Mouse (Mus musculus): Measurements from ENCODE around the gene Cfap100. TPM values are rescaled to one million over a fixed set of nuclear protein-coding genes. Genes with fewer than 3 reads are reported as not detected.

Cfap100 gene
- total RNA-seq (2014; rRNA removed) (3.4 and 6.5 TPM in 2 replicates), polyA plus RNA-seq (2015; fragmentation: Nextera tagmentation; extraction: Ambion mirVana) (4.0 and 4.9 TPM in 2 replicates)

DNA sequence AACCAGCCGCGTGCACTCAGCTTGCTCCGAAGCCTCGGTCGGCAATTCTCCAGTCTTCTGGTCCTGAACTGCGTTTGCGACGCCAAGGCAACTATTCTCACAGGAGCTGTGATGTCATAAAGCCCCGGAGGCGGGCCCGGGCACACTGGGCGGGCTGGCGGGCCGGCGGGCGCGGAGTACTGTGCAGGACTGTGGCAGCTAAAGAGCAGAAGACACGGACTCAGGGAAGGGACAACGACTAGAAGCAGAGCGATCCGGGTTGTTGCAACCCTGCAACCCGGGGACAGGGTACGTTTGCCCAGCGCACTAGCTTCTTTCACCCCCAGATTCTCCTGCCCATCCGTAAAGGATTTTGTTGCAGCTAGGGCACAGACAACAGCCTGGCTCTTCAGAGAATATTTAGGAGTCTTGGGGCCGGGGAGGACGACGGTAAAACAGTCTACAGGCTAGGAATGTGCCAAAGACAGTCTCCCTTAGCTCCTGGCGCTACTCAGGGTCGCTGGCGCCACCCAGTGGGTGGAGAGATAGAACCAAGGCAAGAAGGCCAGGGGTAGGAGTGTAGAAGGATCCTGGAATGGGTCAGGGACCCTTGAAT lies at the start of gene Cfap100:
Gene Cfap100, minus strand, starts transcription at position 418 of the 595 bp plus-strand sequence.
- Histone ChIP-seq H3K4me3 (ENCODE audit: low read depth, low read length) (peak within 1 kb of the TSS; percentile 45), H3K4me2 (ENCODE audit: low read depth) (peak within 1 kb of the TSS; percentile 83), H3K9me3 (ENCODE audit: low read length) (no peaks in the 10 kb centered on the region), H3K9ac (peak within 1 kb of the TSS; percentile 63), H3K27me3 (ENCODE audit: insufficient read depth, low read length) (no peaks in the 10 kb centered on the region), H3K27ac (ENCODE audit: low read depth, low read length) (peak within 1 kb of the TSS; percentile 73), H3K36me3 (ENCODE audit: insufficient read depth) (no peaks in the 10 kb centered on the region), H3K4me1 (ENCODE audit: insufficient read depth) (peaks cover 7% of the 10 kb centered on the region; the same call in 1 of the 2 replicates)
- peak; percentile 72 for TF ChIP-seq CTCF (IDR thresholded peaks at IDR 0.05; ENCODE audit: low read depth)
- ATAC-seq (peak; percentile 94), DNase-seq (peak; percentile 79)
- 1% methylated on average over 31 of the region's 31 CpGs for WGBS

GRCm38 (mm10) chr6:90476941-90477518 lies 48.4 kb upstream of the Cfap100 start:
- H3K27me3 ChIP-seq (ENCODE audit: insufficient read depth, low read length) = no peaks in the 10 kb centered on the region
- peak; percentile 27 for DNase-seq
- no peak overlapping the region for H3K4me2 ChIP-seq (ENCODE audit: low read depth)
- WGBS = 54% methylated on average over 14 of the region's 14 CpGs
- H3K9ac ChIP-seq = no peak overlapping the region
- no peak for TF ChIP-seq CTCF (IDR thresholded peaks at IDR 0.05; ENCODE audit: low read depth)
- peak; percentile 85 for ATAC-seq
- H3K4me1 ChIP-seq (ENCODE audit: insufficient read depth) = no peaks in the 10 kb centered on the region
- H3K27ac ChIP-seq (ENCODE audit: low read depth, low read length) = no peak overlapping the region
- no peaks in the 10 kb centered on the region for H3K9me3 ChIP-seq (ENCODE audit: low read length)
- no peak overlapping the region for H3K4me3 ChIP-seq (ENCODE audit: low read depth, low read length)
- H3K36me3 ChIP-seq (ENCODE audit: insufficient read depth) = no peaks in the 10 kb centered on the region

GRCm38 (mm10) chr6:90475854-90476212 lies 47.2 kb upstream of the Cfap100 start:
- TF ChIP-seq CTCF (IDR thresholded peaks at IDR 0.05; ENCODE audit: low read depth) = no peak
- Histone ChIP-seq H3K27ac (ENCODE audit: low read depth, low read length) (no peak overlapping the region), H3K27me3 (ENCODE audit: insufficient read depth, low read length) (no peaks in the 10 kb centered on the region), H3K36me3 (ENCODE audit: insufficient read depth) (no peaks in the 10 kb centered on the region), H3K4me2 (ENCODE audit: low read depth) (no peak overlapping the region), H3K9me3 (ENCODE audit: low read length) (no peaks in the 10 kb centered on the region), H3K4me1 (ENCODE audit: insufficient read depth) (no peaks in the 10 kb centered on the region), H3K9ac (no peak overlapping the region), H3K4me3 (ENCODE audit: low read depth, low read length) (no peak overlapping the region)
- DNase-seq = no peak
- WGBS = 77% methylated on average over 3 of the region's 3 CpGs
- no peak for ATAC-seq

DNA sequence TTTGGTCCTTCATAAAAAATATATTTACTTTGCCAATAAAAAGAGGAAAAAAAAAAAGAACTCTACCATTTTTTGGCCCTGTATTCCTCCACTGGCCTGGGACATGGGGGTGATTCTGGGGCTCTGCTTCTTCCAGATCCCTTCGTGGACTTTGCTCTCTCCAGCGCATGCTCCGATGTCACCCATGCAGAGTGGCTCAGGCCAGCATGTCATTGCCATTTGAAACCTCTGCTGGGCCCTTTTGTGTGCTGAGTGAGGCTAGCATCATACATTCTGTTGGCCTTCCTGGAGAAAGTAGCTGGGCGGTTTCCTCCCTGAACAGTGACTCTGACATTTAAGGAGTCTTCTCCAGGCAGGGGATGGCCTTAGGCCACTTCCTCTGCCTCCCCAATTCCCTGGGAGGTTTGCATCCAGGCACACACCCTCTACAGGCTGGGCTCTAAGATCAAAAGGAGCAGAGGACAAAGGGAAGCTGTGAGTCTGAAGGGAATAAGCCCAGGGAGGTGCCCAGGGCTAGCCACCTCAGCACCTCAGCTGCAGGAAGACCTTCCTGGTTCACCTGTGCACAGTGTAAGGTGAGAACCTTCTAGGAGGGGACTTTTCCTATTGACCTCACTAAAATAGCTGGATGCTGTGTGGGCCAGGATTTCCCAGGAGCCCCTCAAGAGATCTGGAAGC lies 46.7 kb upstream of the Cfap100 start:
- WGBS = 78% methylated on average over 4 of the region's 4 CpGs
- DNase-seq = no peak
- no peak overlapping the region for H3K9ac ChIP-seq
- no peak overlapping the region for H3K27ac ChIP-seq (ENCODE audit: low read depth, low read length)
- ATAC-seq = no peak
- no peaks in the 10 kb centered on the region for H3K36me3 ChIP-seq (ENCODE audit: insufficient read depth)
- TF ChIP-seq CTCF (IDR thresholded peaks at IDR 0.05; ENCODE audit: low read depth) = no peak
- H3K4me2 ChIP-seq (ENCODE audit: low read depth) = no peak overlapping the region
- no peaks in the 10 kb centered on the region for H3K27me3 ChIP-seq (ENCODE audit: insufficient read depth, low read length)
- no peaks in the 10 kb centered on the region for H3K4me1 ChIP-seq (ENCODE audit: insufficient read depth)
- H3K4me3 ChIP-seq (ENCODE audit: low read depth, low read length) = no peak overlapping the region
- H3K9me3 ChIP-seq (ENCODE audit: low read length) = no peaks in the 10 kb centered on the region

- DNase-seq = no peak
- 91% methylated on average over 3 of the region's 3 CpGs for WGBS
- no peak for ATAC-seq
Observed at GRCm38 (mm10) chr6:90474361-90474750, 45.8 kb upstream of the Cfap100 start.

GRCm38 (mm10) chr6:90473630-90474360 lies 45.2 kb upstream of the Cfap100 start:
- Histone ChIP-seq H3K4me1 (ENCODE audit: insufficient read depth) (no peaks in the 10 kb centered on the region), H3K27ac (ENCODE audit: low read depth, low read length) (no peak overlapping the region), H3K9ac (no peak overlapping the region), H3K27me3 (ENCODE audit: insufficient read depth, low read length) (no peaks in the 10 kb centered on the region), H3K4me2 (ENCODE audit: low read depth) (no peak overlapping the region), H3K9me3 (ENCODE audit: low read length) (no peaks in the 10 kb centered on the region), H3K4me3 (ENCODE audit: low read depth, low read length) (no peak overlapping the region), H3K36me3 (ENCODE audit: insufficient read depth) (no peaks in the 10 kb centered on the region)
- DNase-seq (no peak), ATAC-seq (no peak)
- WGBS = 94% methylated on average over 24 of the region's 24 CpGs
- TF ChIP-seq CTCF (IDR thresholded peaks at IDR 0.05; ENCODE audit: low read depth) = no peak

More at GRCm38 (mm10) chr6:90474361-90474750, 45.8 kb upstream of the Cfap100 start:
- no peaks in the 10 kb centered on the region for H3K27me3 ChIP-seq (ENCODE audit: insufficient read depth, low read length)
- H3K4me3 ChIP-seq (ENCODE audit: low read depth, low read length) = no peak overlapping the region
- H3K9me3 ChIP-seq (ENCODE audit: low read length) = no peaks in the 10 kb centered on the region
- no peak for TF ChIP-seq CTCF (IDR thresholded peaks at IDR 0.05; ENCODE audit: low read depth)
- H3K9ac ChIP-seq = no peak overlapping the region
- H3K4me2 ChIP-seq (ENCODE audit: low read depth) = no peak overlapping the region
- no peak overlapping the region for H3K27ac ChIP-seq (ENCODE audit: low read depth, low read length)
- no peaks in the 10 kb centered on the region for H3K4me1 ChIP-seq (ENCODE audit: insufficient read depth)
- H3K36me3 ChIP-seq (ENCODE audit: insufficient read depth) = no peaks in the 10 kb centered on the region

All from forebrain, postnatal 0 days (tissue).